17 mouse cellular contexts compared by ENCODE assay signal in the genomic region with DNA sequence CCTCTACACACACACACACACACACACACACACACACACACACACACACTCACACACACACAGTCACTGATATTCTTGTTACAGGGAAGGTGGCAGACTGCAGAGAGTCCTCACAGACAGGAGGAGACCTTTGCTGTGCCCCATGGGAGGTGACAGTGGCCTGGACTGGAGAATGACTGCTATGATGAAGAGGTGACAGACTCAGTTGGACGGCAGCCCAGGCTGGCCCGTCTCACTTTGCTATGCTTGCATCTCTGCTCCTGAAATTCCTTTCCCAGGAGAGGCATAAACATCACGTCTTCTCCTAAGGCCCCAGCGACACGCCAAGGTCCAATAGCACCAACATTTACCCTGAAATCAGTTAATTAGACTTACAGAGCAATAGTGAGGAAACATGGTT.
"Had no signal": no experiment of that assay in that cellular context is flagged by ENCODE, and none has a peak within 500 bp of the region (broad histone marks: within the 10 kb centered on the region; RNA-seq: fewer than 3 reads in every experiment).

No protein-coding gene starts in this region.

- H3K36me3 ChIP-seq: limb, embryonic 12.5 days; limb, embryonic 15.5 days had no signal

- H3K27me3 ChIP-seq: limb, embryonic 12.5 days; limb, embryonic 15.5 days had no signal

- H3K9ac ChIP-seq: limb, embryonic 12.5 days; limb, embryonic 15.5 days; liver, embryonic 14.5 days had no signal

- H3K9me3 ChIP-seq: limb, embryonic 15.5 days had no signal

- H3K4me3 ChIP-seq: limb, embryonic 12.5 days; limb, embryonic 15.5 days had no signal

- H3K27ac ChIP-seq: limb, embryonic 12.5 days; limb, embryonic 15.5 days; liver, embryonic 14.5 days; stomach, postnatal 0 days had no signal

- H3K4me2 ChIP-seq: limb, embryonic 12.5 days; limb, embryonic 15.5 days; liver, embryonic 11.5 days; midbrain, embryonic 11.5 days had no signal

- DNase-seq: kidney, adult 18-20 months; kidney, adult 9 months; kidney, postnatal 14 days; kidney, postnatal 4 days; left cerebral cortex, postnatal 4 days; lung, adult 18-20 months; lung, postnatal 14 days; midbrain, embryonic 14.5 days; thymus, adult 2 months; thymus, postnatal 14 days; thymus, postnatal 4 days had no signal
